Mouse (Mus musculus) heart, postnatal 10 days (tissue): ENCODE results near the gene Tmem136. TPM values are rescaled to one million over a fixed set of nuclear protein-coding genes. Genes with fewer than 3 reads are reported as not detected.

ENCODE experiments used
- DNase-seq, 2 experiments: peaks; one replicate each; pipeline ENCODE4 v3.0.0; 2021
- intact Hi-C: fragments of 180-260 bp; cut with DNase I; formaldehyde crosslinking; loops from one replicate; pipeline ENCODE4 v1.15.1; 2025
- total RNA-seq, 2 experiments: library from RNA; stranded (reverse); gene quantifications; 2 replicates each; pipeline ENCODE4 v1.2.3; 2021

The Tmem136 gene
- total RNA-seq, 2 experiments from 2014 or later: 7.4 to 9.1 TPM

DNA sequence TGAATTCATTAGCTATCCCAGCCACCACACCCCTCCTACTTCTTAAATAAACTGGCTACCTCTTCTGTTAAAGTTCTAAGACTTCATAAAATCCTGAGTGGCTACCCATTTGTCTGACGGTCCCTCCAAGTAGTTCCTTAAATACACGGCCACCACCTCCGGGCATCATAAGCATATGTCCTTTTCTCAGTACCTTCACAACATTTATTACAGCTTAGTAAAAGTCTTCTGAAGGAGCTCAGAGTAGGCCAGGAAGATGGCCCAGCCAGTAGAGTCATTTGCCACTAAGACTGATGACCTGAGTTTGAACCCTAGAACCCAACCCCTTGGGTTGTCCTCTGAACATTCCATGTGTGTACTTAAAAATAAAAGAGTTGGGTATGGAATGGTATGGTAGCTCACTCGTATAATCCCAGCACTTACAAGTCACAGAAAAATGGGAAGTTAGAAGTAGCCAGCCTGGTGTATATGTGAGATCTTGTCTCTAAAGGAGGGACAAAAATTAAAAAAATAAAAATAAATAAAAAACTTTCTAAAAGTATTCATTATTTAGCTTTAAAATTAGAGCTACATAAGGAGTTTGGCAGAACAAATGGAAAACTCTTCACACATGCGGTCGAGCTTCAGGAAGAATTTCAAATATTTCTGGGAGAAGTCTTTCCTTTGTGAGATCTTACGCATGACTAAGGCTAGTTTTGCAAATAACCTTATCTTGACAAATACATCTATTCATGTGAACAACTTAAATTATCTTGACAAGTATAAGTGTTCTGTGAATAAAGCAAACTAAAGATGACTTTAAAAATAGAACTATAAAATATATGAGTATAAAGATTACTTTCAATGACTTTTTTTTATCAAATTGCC lies 31.6 kb downstream of the Tmem136 start:
- DNase-seq: no peak
- intact Hi-C loops: no loop called here

DNA sequence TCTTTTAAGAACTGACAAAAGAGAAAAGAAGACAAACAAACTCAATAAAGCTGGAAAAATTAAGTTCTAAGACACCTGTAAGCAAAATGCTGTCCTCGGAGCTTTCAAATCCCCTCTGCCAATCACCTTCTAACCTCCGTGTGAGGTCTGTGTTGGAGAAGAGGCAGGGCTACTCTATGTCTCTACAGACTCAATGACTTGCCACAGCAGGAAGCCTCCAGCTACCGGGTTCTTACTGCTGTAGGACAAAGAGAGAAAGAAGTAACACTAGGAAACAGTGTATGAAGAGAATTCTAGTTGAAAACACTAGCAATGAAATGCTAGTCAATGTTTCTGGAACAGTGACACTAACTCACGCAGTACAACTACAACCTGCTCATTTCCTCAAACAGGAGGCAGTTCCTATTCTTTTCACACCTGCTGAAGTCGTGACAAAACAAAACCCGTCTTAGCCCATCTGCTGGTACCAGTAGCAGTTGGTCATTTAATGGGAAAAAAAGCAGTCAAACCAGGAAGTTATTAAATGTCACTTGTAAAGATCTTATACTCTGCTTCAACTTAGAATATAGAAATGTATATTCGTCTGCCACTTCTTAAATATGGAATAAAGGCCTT lies 32.8 kb downstream of the Tmem136 start:
- DNase-seq: no peak
- intact Hi-C loops: no loop called here

DNA sequence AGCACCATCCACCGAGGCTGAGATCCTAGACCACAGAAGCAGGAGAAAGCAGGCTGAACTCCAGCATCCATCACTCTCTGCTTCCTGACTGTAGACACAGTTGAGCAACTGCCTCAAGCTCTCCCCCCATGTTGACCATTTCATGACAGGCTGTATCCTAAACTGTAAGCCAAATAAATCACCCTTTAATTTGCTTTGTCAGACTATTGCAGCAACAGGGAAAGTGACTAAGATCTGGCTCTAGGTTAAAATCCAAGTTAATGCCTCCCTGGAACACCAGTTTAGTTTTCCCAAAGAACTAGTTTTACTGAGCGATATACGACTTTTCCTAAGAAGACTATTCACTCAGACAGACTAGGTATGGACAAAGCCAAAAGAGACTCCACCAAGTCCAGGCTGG lies 37.7 kb downstream of the Tmem136 start:
- no peak for DNase-seq
- intact Hi-C loops: no loop called here

DNA sequence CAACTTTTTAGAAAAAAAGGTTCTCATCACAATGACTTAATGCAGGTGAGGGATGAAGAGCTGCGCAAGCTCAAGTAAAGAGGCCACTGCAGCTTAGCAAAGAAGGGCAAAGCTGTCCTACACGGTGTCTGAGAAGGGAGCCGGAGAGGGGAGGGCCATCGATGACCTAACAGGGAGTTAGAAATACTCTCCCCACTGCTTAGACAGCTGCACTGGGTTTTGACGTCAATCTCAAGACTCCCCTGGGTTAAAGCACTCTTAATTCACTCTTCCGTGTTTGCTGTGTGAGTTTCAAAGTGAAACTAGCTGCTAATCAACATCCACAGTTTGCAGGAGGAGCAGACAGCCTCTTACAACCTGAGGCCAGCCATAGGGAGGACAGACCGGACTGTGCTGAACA lies 40.2 kb downstream of the Tmem136 start:
- intact Hi-C loops: no loop called here
- DNase-seq: no peak

DNA sequence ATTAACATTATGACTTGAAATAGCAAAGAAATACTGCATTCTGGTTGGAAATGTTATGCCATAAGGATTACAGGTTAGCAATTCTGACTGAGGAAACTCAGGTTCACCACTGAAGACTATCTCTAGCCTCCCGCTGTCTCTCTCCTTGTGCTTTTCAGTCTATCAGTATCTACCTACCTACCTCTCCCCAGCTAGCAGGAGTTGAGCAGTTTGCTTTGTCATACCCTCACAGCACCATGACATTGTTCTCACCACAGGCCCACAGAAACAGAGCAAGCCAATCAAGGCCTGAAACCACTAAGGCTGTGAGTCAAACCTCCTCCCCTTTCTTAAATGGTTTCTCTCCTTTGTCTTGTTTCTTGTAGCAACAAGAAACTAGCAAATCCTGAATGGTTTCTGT lies 41.8 kb downstream of the Tmem136 start:
- intact Hi-C loops: no loop called here
- no peak for DNase-seq

DNA sequence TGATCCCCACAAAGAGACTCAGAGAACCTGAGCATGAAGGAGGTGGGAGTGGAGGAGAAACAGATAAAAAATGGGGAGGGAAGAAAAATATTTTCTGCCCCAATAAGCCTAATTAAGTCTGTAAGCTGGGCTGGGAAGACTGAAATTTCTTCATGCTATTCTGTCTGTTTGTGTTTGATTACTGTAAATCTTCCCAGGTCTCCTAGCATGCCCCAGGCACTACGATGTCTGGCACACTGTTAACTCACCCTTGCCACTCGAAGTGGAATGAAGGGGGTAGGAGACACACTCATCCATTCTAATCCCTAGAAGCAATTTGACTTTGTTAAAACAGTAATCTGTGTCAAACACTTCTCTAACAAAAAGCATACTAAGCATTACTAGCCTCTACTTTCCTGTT lies 44.6 kb downstream of the Tmem136 start:
- intact Hi-C loops: no loop called here
- DNase-seq: no peak

DNA sequence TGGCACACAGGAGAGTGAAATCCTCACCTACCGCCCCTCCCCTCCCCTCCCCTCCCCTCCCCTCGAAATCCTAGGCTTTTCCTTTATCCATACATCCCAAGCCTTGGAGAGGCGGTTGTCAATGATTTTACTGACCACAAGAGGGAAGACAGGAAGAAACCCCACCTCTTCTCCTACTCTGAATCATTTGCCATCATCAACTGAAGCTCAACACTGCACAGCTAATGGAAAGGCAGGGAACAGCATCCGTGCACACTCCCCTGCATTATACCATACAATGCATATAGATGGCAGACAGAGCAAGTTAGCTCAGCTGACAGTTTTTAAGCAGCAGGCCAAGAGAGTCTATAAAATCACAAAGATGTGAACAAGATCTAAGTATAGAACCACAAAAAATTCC lies 45.2 kb downstream of the Tmem136 start:
- intact Hi-C loops: no loop called here
- DNase-seq: no peak

DNA sequence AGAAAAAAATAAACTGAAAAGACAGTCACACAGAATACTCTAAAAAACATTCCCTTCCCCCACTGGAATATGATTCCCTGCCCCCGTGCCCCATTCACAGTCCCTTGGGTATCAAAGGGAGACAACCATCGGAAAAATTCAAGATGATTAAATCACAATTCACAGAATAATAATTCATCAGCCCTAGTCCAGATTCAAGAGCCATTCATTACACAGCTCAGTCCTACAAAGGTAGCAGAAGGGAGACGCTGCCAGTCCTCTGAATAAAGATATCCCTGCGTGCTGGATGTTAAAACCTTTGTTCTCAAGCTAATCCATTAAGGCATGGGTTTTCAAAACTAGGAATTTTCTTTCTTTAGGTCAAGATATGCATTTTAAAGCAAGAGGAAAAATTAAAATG lies 45.8 kb downstream of the Tmem136 start:
- no peak for DNase-seq
- intact Hi-C loops: no loop called here

DNA sequence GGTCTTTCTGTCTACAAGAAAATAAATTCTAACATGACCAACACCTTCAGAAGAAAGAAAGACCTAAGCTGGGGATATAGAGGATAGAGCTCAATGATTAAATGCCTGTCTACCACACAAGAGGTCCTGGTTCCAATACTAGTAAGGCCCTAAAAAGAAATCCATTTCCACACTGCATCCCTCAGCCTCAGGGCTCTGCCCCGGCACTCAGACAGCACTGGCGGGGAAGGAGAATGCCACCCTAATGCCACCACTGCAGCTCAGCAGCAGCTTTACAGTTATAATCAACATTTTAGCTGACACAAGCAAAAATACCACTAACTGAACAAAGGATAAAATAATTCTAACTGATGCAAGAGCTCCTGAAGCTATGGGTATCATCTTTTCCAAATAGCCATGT lies 46.2 kb downstream of the Tmem136 start:
- no peak for DNase-seq
- intact Hi-C loops: no loop called here

DNA sequence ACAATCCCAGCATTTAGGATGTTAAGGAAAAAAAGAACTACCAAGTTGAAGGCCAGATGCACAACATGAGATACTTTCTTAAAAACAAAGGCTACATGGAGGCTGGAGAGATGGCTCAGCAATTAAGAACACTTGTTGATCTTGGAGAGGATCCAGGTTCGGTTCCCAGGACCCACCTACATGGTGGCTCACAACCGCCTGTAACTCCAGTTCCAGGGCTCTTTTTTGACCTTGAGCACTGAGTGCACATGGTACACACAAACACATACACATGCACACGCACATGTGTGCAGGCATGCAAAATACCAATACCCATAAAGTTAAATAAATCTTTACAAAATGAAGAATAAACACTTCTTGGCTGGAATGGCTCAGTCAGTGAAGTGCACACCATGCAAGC lies 48.5 kb downstream of the Tmem136 start:
- intact Hi-C loops: no loop called here
- no peak for DNase-seq

DNA sequence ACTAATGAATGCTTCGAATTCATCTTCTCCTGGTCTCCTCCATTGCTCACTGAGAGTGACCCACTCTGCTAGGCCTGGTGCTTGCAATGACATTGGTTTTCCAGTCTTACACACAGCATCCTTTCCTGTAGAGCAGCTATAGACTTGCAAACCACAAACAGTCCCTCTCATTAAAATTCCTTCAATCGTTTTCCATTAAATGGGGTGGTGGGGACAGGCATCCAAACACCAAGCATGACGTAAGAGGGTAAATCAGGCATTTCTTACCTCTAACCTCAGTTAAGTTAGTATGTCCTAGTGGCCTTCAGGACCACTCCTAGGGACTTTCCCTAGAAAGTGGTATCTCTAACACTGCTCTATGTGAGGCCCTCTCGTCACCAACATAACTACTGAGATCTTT lies 51.1 kb downstream of the Tmem136 start:
- intact Hi-C loops: no loop called here
- DNase-seq: no peak

DNA sequence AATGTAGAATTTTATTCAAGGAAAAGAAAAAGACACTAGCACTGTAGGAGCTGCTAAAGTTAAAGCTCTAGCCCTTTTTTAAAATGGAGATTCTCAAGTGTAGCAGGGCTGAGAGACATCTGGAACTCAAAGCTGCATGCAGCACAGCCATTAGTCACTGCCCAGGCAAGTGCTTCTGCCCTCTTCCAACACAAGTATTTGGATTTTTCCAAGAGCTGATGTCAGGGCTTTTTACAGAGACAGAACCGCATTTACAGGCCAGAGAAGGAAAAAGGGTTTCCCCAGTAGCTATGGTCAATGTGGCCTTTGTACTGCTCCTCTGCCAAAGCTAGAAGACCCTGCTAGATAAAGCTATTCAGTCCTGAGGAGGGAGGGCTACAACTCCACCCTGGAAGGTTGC lies 54.8 kb downstream of the Tmem136 start:
- no peak for DNase-seq
- intact Hi-C loops: loop anchor here (5.0 kb wide), 1 partner anchor 36 kb away; no protein-coding TSS in a partner anchor

Other genes with a start within 250 kb of the Tmem136 start
- under 1 TPM in 1 of 2 experiments, not detected in 1; 0.07 TPM for gene Grik4, start 172.1 kb downstream of the Tmem136 start, total RNA-seq
- gene Arhgef12, start 9.3 kb downstream of the Tmem136 start, total RNA-seq: 100 to 1,000 TPM; 167 to 181 TPM
- gene Pou2f3, start 93.8 kb upstream of the Tmem136 start, total RNA-seq: under 1 TPM; 0.20 to 0.26 TPM
- gene Oaf, start 123.3 kb upstream of the Tmem136 start, total RNA-seq: 10 to 100 TPM; 24.3 to 28.6 TPM
- gene Trim29, start 194.3 kb upstream of the Tmem136 start, total RNA-seq: under 1 TPM; 0.12 to 0.17 TPM